Mouse (Mus musculus): ENCODE measurements around the gene Ttc7b. TPM values are rescaled to one million over a fixed set of nuclear protein-coding genes. Genes with fewer than 3 reads are reported as not detected.
A peak's percentile ranks its signal among the peaks of the same experiment; 100 is the strongest.

Ttc7b gene
- polyA plus RNA-seq, 1 experiment from 2014 or later: 2.4 TPM

DNA sequence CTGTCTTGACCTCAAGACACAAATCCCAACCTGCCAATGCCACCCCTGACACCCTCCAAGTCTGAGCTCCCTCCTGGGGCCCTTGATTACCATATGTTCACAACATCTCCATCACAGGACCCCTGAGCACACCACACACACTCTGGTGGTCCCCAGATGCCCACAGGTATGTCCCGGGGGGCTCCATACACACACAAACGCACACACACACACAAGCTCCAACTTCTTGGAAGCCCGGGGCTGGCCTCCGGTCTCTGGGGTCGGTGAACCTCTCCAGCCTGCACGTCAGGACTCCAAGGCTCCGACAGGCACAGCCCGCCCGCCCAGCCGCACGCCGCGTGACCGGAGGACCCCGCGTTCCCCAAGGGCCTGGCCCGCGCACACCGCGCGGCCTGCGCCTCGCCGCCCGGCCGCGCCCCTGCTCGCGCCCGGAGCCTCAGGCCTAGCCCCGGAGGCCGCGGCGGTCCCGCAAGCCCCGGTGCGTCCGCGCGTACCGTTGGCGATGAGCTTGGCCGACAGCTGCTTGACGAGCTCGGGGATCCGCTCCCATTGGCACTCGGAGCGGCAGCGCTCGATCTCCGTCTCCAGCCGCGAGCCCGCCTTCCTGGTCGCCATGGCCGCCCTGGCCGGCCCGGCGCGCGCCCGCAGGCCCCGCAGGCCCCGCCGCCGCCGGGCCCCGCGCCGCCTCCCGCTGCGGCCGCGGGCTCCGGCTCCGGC is 391 bp downstream of the Ttc7b start:
- H3K9me3 ChIP-seq (ENCODE audit: control insufficient read depth, low read length): no peaks in the 10 kb centered on the region
- DNase-seq (ENCODE audit: low spot score) (peak; percentile 55), ATAC-seq (ENCODE audit: low FRiP score, low TSS enrichment) (peak; percentile 58)
- peak overlapping the region; percentile 74 for H3K4me3 ChIP-seq (ENCODE audit: low read depth, low read length)
- H3K36me3 ChIP-seq (ENCODE audit: control insufficient read depth, insufficient read depth, low read length): no peaks in the 10 kb centered on the region
- peaks cover 3% of the 10 kb centered on the region; the same call in 1 of the 2 replicates for H3K4me1 ChIP-seq (replicated peaks; ENCODE audit: control insufficient read depth, insufficient read depth)
- WGBS: under 1% methylated on average over 56 of the region's 76 CpGs
- H3K9ac ChIP-seq (ENCODE audit: low read length): peak overlapping the region; percentile 94
- H3K27me3 ChIP-seq (ENCODE audit: control insufficient read depth, insufficient read depth, low read length): no peaks in the 10 kb centered on the region
- no peak for TF ChIP-seq EP300 (optimal IDR thresholded peaks at IDR 0.05)
- no peak for TF ChIP-seq CTCF (IDR thresholded peaks at IDR 0.05; ENCODE audit: low read depth)
- peak overlapping the region; percentile 63; the same call in 1 of the 2 replicates for H3K27ac ChIP-seq (replicated peaks)
- H3K4me2 ChIP-seq (replicated peaks; ENCODE audit: low read depth): peak overlapping the region; percentile 86

- H3K27ac ChIP-seq (replicated peaks): no peak overlapping the region
- DNase-seq (ENCODE audit: low spot score) (peak; percentile 26), ATAC-seq (ENCODE audit: low FRiP score, low TSS enrichment) (0 out of 2 replicates have a peak, but pooled peaks have one; percentile 13)
- H3K4me2 ChIP-seq (replicated peaks; ENCODE audit: low read depth): peak overlapping the region; percentile 86
- peaks cover 3% of the 10 kb centered on the region; the same call in 1 of the 2 replicates for H3K4me1 ChIP-seq (replicated peaks; ENCODE audit: control insufficient read depth, insufficient read depth)
- 34% methylated on average over 7 of the region's 7 CpGs for WGBS
- TF ChIP-seq CTCF (IDR thresholded peaks at IDR 0.05; ENCODE audit: low read depth): no peak
- TF ChIP-seq EP300 (optimal IDR thresholded peaks at IDR 0.05): no peak
- H3K9me3 ChIP-seq (ENCODE audit: control insufficient read depth, low read length): no peaks in the 10 kb centered on the region
- H3K4me3 ChIP-seq (ENCODE audit: low read depth, low read length): peak overlapping the region; percentile 74
- no peaks in the 10 kb centered on the region for H3K27me3 ChIP-seq (ENCODE audit: control insufficient read depth, insufficient read depth, low read length)
- H3K9ac ChIP-seq (ENCODE audit: low read length): peak overlapping the region; percentile 94
- no peaks in the 10 kb centered on the region for H3K36me3 ChIP-seq (ENCODE audit: control insufficient read depth, insufficient read depth, low read length)
Observed at GRCm38 (mm10) chr12:100519684-100520076, 946 bp downstream of the Ttc7b start.

GRCm38 (mm10) chr12:100517371-100517770 is 3.3 kb downstream of the Ttc7b start:
- Histone ChIP-seq H3K4me1 (replicated peaks; ENCODE audit: control insufficient read depth, insufficient read depth) (peaks cover 3% of the 10 kb centered on the region; the same call in 1 of the 2 replicates), H3K9me3 (ENCODE audit: control insufficient read depth, low read length) (no peaks in the 10 kb centered on the region), H3K4me3 (ENCODE audit: low read depth, low read length) (no peak overlapping the region), H3K27ac (replicated peaks) (no peak overlapping the region), H3K36me3 (ENCODE audit: control insufficient read depth, insufficient read depth, low read length) (no peaks in the 10 kb centered on the region), H3K27me3 (ENCODE audit: control insufficient read depth, insufficient read depth, low read length) (no peaks in the 10 kb centered on the region), H3K9ac (ENCODE audit: low read length) (no peak overlapping the region), H3K4me2 (replicated peaks; ENCODE audit: low read depth) (no peak overlapping the region)
- no peak for DNase-seq (ENCODE audit: low spot score)
- ATAC-seq (ENCODE audit: low FRiP score, low TSS enrichment): no peak
- 65% methylated on average over 9 of the region's 9 CpGs for WGBS
- TF ChIP-seq EP300 (optimal IDR thresholded peaks at IDR 0.05): no peak
- no peak for TF ChIP-seq CTCF (IDR thresholded peaks at IDR 0.05; ENCODE audit: low read depth)

DNA sequence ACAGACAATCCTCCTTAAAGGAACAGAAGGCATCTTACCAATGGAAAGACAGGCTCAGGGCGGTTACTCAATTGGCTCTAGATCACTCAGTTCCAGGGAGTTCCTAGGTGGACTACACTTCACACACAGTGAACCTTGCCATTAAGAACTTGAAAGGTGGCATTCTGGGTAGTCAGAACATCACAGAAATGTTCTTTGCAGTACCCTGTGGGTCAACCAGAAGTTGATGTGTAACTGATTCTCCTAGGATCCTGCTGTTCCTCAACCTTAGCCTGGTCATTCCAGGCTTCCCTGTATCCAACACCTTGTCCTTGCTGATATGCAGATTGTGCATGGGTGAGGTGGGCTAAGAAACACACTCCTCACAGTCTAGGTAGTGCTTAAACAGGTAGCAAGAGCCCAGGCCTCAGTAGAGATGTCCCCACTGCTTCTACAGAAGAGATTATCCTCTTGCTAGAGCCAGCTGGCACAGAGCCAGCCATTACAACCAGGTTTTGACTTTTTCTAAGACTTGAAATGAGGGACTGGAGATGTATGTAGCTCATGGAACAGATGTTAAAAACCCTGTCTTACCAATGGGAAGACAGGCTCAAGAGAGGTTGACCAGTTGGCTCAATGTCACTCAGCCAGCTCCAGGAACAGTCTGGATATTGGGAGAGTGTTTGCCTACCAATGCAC is 4.3 kb downstream of the Ttc7b start:
- DNase-seq (ENCODE audit: low spot score): no peak
- H3K36me3 ChIP-seq (ENCODE audit: control insufficient read depth, insufficient read depth, low read length): no peaks in the 10 kb centered on the region
- no peaks in the 10 kb centered on the region for H3K9me3 ChIP-seq (ENCODE audit: control insufficient read depth, low read length)
- WGBS: 93% methylated on average over 1 of the region's 1 CpGs
- H3K27me3 ChIP-seq (ENCODE audit: control insufficient read depth, insufficient read depth, low read length): no peaks in the 10 kb centered on the region
- H3K4me1 ChIP-seq (replicated peaks; ENCODE audit: control insufficient read depth, insufficient read depth): peaks cover 3% of the 10 kb centered on the region; the same call in 1 of the 2 replicates
- TF ChIP-seq EP300 (optimal IDR thresholded peaks at IDR 0.05) (no peak), CTCF (IDR thresholded peaks at IDR 0.05; ENCODE audit: low read depth) (no peak)
- no peak overlapping the region for H3K27ac ChIP-seq (replicated peaks)
- no peak overlapping the region for H3K4me2 ChIP-seq (replicated peaks; ENCODE audit: low read depth)
- no peak for ATAC-seq (ENCODE audit: low FRiP score, low TSS enrichment)
- no peak overlapping the region for H3K9ac ChIP-seq (ENCODE audit: low read length)
- H3K4me3 ChIP-seq (ENCODE audit: low read depth, low read length): no peak overlapping the region

DNA sequence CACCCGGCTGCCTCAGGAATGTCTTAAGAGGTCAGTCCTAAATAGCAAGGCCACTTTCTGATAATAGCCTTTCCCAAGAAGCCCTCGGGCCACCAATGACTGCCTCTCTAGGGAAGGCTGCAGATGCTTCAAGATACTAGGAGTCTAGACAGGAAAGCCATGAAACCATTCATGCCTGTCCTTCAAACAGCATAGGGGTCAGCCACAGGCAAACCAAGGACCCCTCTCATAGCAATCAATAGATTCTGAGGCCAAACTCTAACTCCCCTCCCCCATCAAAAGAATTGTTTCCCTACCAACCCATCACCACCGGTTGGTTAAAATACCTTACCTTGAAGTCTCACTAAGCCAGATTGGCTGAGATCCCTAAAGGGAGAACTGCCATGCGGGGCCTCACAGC is 5.1 kb downstream of the Ttc7b start:
- no peaks in the 10 kb centered on the region for H3K36me3 ChIP-seq (ENCODE audit: control insufficient read depth, insufficient read depth, low read length)
- H3K4me2 ChIP-seq (replicated peaks; ENCODE audit: low read depth): no peak overlapping the region
- H3K9ac ChIP-seq (ENCODE audit: low read length): no peak overlapping the region
- TF ChIP-seq CTCF (IDR thresholded peaks at IDR 0.05; ENCODE audit: low read depth): no peak
- no peak for TF ChIP-seq EP300 (optimal IDR thresholded peaks at IDR 0.05)
- H3K27me3 ChIP-seq (ENCODE audit: control insufficient read depth, insufficient read depth, low read length): no peaks in the 10 kb centered on the region
- no peak for DNase-seq (ENCODE audit: low spot score)
- no peak overlapping the region for H3K4me3 ChIP-seq (ENCODE audit: low read depth, low read length)
- WGBS: 90% methylated on average over 4 of the region's 4 CpGs
- ATAC-seq (ENCODE audit: low FRiP score, low TSS enrichment): no peak
- H3K4me1 ChIP-seq (replicated peaks; ENCODE audit: control insufficient read depth, insufficient read depth): no peaks in the 10 kb centered on the region; the same call in 1 of the 2 replicates
- no peaks in the 10 kb centered on the region for H3K9me3 ChIP-seq (ENCODE audit: control insufficient read depth, low read length)
- H3K27ac ChIP-seq (replicated peaks): no peak overlapping the region

- Histone ChIP-seq H3K27ac (replicated peaks) (no peak overlapping the region), H3K27me3 (ENCODE audit: control insufficient read depth, insufficient read depth, low read length) (no peaks in the 10 kb centered on the region), H3K4me3 (ENCODE audit: low read depth, low read length) (no peak overlapping the region), H3K9me3 (ENCODE audit: control insufficient read depth, low read length) (no peaks in the 10 kb centered on the region), H3K9ac (ENCODE audit: low read length) (no peak overlapping the region), H3K4me2 (replicated peaks; ENCODE audit: low read depth) (no peak overlapping the region), H3K4me1 (replicated peaks; ENCODE audit: control insufficient read depth, insufficient read depth) (no peaks in the 10 kb centered on the region), H3K36me3 (ENCODE audit: control insufficient read depth, insufficient read depth, low read length) (no peaks in the 10 kb centered on the region)
- no peak for ATAC-seq (ENCODE audit: low FRiP score, low TSS enrichment)
- DNase-seq (ENCODE audit: low spot score): no peak
- 77% methylated on average over 1 of the region's 1 CpGs for WGBS
- TF ChIP-seq EP300 (optimal IDR thresholded peaks at IDR 0.05) (no peak), CTCF (IDR thresholded peaks at IDR 0.05; ENCODE audit: low read depth) (no peak)
Observed at GRCm38 (mm10) chr12:100514611-100515010, 6.0 kb downstream of the Ttc7b start.
